Mouse (Mus musculus) lung, adult 2 months (tissue): Measurements from ENCODE around the gene Man1c1.

Experiments used
- CTCF ChIP-seq: fragments of 200-500 bp; IDR thresholded peaks from 2 replicates; pipeline ENCODE4 v1.5.1; 2011; ENCODE audit warnings: mild to moderate bottlenecking, low read length, control low read depth; ENCODE audit not compliant: insufficient read depth
- POLR2A ChIP-seq: fragments of 200-500 bp; IDR thresholded peaks from 2 replicates; pipeline ENCODE4 v1.6.1; 2011; ENCODE audit warnings: low read depth, mild to moderate bottlenecking, control low read depth, low read length, borderline replicate concordance; ENCODE audit errors: extremely low read depth

- TF ChIP-seq CTCF (no peak), POLR2A (no peak)
Observed at GRCm38 (mm10) chr4:134617779-134618178, 86.3 kb downstream of the Man1c1 start.
